Mouse (Mus musculus) E14TG2a.4 (cell line): Measurements from ENCODE around the gene Rtf1.
"Not testable (repeated sequence)": the region's sequence is repeated elsewhere in the genome, so short reads cannot be mapped to it uniquely, and the experiment has no call there.

Experiments
- H3K27me3 ChIP-seq: 2 replicates; pipeline ENCODE4 v1.6.1; 2014; ENCODE audit warnings: low read length, control low read depth; ENCODE audit not compliant: insufficient read depth
- H3K36me3 ChIP-seq: 2 replicates; pipeline ENCODE4 v1.6.1; 2014; ENCODE audit warnings: low read length, control low read depth; ENCODE audit not compliant: insufficient read depth
- H3K4me1 ChIP-seq: replicated peaks from 2 replicates; pipeline ENCODE4 v1.6.1; 2014; ENCODE audit warnings: low read depth, low read length, control low read depth
- H3K4me3 ChIP-seq: replicated peaks from 2 replicates; pipeline ENCODE4 v1.5.1; 2014; ENCODE audit warnings: mild to moderate bottlenecking, low read length
- H3K9me3 ChIP-seq: 2 replicates; pipeline ENCODE4 v1.6.1; 2014; ENCODE audit warnings: low read length, control low read depth
- CTCF ChIP-seq: conservative IDR thresholded peaks from 2 replicates; pipeline ENCODE4 v1.5.1; 2014; ENCODE audit warnings: low read length
- NANOG ChIP-seq: IDR thresholded peaks from 2 replicates; pipeline ENCODE4 v1.6.1; 2014; ENCODE audit warnings: borderline replicate concordance, low read length, mixed read lengths
- POU5F1 ChIP-seq: IDR thresholded peaks from 2 replicates; pipeline ENCODE4 v1.6.1; 2014; ENCODE audit warnings: low read length, borderline replicate concordance

The Rtf1 gene

GRCm38 (mm10) chr2:119710011-119710410 lies 35.1 kb downstream of the Rtf1 start:
- H3K27me3 ChIP-seq, result no peaks in the 10 kb centered on the region
- H3K36me3 ChIP-seq, result peaks cover 56% of the 10 kb centered on the region
- H3K4me1 ChIP-seq, result peaks cover 44% of the 10 kb centered on the region
- no peaks in the 10 kb centered on the region for H3K9me3 ChIP-seq
- H3K4me3 ChIP-seq, result no peak overlapping the region
- no peak for TF ChIP-seq NANOG
- TF ChIP-seq CTCF, result no peak
- TF ChIP-seq POU5F1, result no peak

- not testable (repeated sequence) for H3K9me3 ChIP-seq, H3K4me3 ChIP-seq, H3K27me3 ChIP-seq
- Histone ChIP-seq H3K4me1 (peaks cover 16% of the 10 kb centered on the region), H3K36me3 (peaks cover 86% of the 10 kb centered on the region)
Measured at GRCm38 (mm10) chr2:119715868-119716267, 41.0 kb downstream of the Rtf1 start.

- TF ChIP-seq NANOG (no peak), POU5F1 (no peak), CTCF (no peak)
- Histone ChIP-seq H3K9me3 (no peaks in the 10 kb centered on the region), H3K27me3 (no peaks in the 10 kb centered on the region), H3K4me3 (no peak overlapping the region), H3K36me3 (peaks cover 85% of the 10 kb centered on the region), H3K4me1 (peaks cover 14% of the 10 kb centered on the region)
Measured at GRCm38 (mm10) chr2:119721070-119721469, 46.2 kb downstream of the Rtf1 start.

GRCm38 (mm10) chr2:119727762-119728416 lies 53.0 kb downstream of the Rtf1 start:
- no peak overlapping the region for H3K4me3 ChIP-seq
- no peaks in the 10 kb centered on the region for H3K27me3 ChIP-seq
- H3K4me1 ChIP-seq, result peaks cover 20% of the 10 kb centered on the region
- no peaks in the 10 kb centered on the region for H3K9me3 ChIP-seq
- TF ChIP-seq NANOG (no peak), CTCF (no peak), POU5F1 (no peak)
- peaks cover 90% of the 10 kb centered on the region for H3K36me3 ChIP-seq

GRCm38 (mm10) chr2:119730735-119731134 lies 55.9 kb downstream of the Rtf1 start:
- H3K27me3 ChIP-seq, result no peaks in the 10 kb centered on the region
- H3K36me3 ChIP-seq, result peaks cover 92% of the 10 kb centered on the region
- H3K9me3 ChIP-seq, result no peaks in the 10 kb centered on the region
- no peak for TF ChIP-seq CTCF
- peak; percentile 98 for TF ChIP-seq NANOG
- no peak overlapping the region for H3K4me3 ChIP-seq
- peaks cover 28% of the 10 kb centered on the region for H3K4me1 ChIP-seq

GRCm38 (mm10) chr2:119737124-119737523 lies 62.3 kb downstream of the Rtf1 start:
- Histone ChIP-seq H3K4me1 (peaks cover 52% of the 10 kb centered on the region), H3K9me3 (no peaks in the 10 kb centered on the region)

GRCm38 (mm10) chr2:119740567-119740966 lies 65.7 kb downstream of the Rtf1 start:
- peaks cover 4% of the 10 kb centered on the region for H3K36me3 ChIP-seq
- H3K4me3 ChIP-seq, result 0 out of 2 replicates have a peak overlapping the region, but pooled peaks have one; percentile 90
- peaks cover 61% of the 10 kb centered on the region for H3K4me1 ChIP-seq
- no peaks in the 10 kb centered on the region for H3K9me3 ChIP-seq
- TF ChIP-seq CTCF (no peak), POU5F1 (no peak), NANOG (no peak)
- H3K27me3 ChIP-seq, result peaks cover 58% of the 10 kb centered on the region

More at GRCm38 (mm10) chr2:119737124-119737523, 62.3 kb downstream of the Rtf1 start:
- peak overlapping the region; percentile 62 for H3K4me3 ChIP-seq
- TF ChIP-seq POU5F1 (no peak), NANOG (no peak), CTCF (no peak)
- H3K27me3 ChIP-seq, result peaks cover 30% of the 10 kb centered on the region
- peaks cover 35% of the 10 kb centered on the region for H3K36me3 ChIP-seq

- Histone ChIP-seq H3K4me3 (peak within 1 kb of the TSS; percentile 90), H3K9me3 (no peaks in the 10 kb centered on the region), H3K27me3 (peaks cover 58% of the 10 kb centered on the region), H3K4me1 (peaks cover 59% of the 10 kb centered on the region), H3K36me3 (0 out of 2 replicates have a peak, but pooled peaks cover 4% of the 10 kb centered on the region)
- TF ChIP-seq POU5F1 (no peak), CTCF (no peak), NANOG (peak; percentile 59)
Measured at GRCm38 (mm10) chr2:119741581-119742411, 66.9 kb downstream of the Rtf1 start, which contains the start of gene Itpka. TSS of gene Itpka (plus strand) at chr2:119742337.
